Mouse (Mus musculus): ENCODE measurements around the gene Moap1. TPM values are rescaled to one million over a fixed set of nuclear protein-coding genes. Genes with fewer than 3 reads are reported as not detected.

Moap1 gene
- polyA plus RNA-seq, 2 experiments from 2014 or later = 4.6 to 9.5 TPM

DNA sequence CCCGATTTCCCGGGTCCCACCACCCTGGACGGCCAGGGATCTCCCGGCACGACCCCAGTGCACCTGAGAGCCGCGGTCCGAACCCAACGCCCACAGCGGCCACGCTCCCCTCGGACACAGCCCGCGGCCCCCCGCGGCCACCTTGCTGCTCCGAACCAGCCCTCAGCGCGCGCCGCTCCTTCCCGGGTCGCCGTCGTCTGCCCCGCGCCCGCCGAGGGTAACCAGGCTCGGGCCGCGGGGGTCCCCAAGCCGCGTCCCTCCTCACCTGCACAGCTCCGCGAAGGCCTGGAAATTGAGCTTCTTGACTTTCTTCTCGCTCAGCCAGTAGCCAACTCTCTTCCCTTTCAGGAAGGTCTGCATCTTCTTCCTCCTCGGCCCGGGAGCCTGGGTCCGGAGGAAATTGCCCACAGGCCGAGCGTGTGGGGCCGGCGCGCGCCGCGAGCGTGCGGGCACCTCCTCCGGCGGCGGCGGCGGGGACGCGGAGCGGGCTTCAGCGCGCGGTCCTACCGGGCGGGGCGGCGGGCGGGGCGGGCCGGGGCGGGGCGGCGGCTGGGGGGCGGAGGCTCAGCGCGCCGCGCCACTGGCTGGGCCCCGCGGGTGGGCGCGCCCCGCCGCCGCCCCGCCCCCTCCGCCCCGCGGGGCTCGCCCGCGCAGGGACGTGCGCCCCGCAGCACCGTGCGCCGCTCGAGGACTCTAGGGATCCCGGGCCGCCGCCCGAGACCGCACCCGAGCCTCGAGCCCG is 38.8 kb downstream of the Moap1 start, which contains the start of gene Itpk1:
Gene Itpk1, minus strand, starts transcription at position 474 of the 742 bp plus-strand sequence.
- ATAC-seq = peak; percentile 40

DNA sequence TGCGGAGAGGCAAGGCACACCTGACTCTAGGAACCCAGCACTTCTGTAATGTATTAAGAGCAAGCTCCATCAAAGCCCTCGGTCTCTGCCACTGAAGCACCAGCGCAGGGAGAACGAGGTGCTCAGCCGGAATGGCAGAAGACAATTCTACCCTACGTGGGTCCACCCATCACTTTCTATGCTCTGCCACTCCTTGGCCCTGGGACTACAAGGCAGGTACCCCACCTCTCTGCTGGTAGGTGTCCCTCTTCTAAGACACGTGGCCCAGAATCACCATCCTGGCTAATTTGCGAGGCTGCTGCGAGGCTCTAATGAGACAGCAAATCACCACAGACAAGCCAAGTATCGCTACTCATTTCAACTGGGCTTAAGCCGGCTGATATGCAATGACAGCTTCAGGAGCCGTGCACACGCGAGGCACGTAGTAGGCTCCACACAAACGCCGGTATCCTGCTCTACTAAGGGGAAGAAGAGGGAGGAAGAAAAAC is 39.5 kb downstream of the Moap1 start:
- peak; percentile 33 for ATAC-seq

DNA sequence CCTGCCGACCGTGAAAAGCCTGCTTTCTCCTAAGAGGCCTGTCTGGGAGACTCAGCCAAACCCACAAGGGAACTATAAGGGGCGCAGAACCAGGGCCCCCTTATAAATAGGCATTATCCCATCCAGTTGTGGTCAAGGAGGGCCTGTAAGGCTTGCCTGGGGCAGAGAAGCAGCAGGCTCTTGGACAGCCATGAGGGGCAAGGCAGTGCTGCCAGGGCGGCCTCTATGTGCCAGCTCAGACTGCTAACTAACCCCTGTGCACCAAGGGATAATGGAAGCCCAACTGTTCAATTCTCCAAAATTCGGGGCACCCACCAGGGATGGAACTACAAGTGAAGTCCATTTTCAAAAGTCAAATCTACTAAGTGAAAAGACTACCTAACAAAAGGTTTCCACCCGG is 40.0 kb downstream of the Moap1 start:
- no peak for ATAC-seq

DNA sequence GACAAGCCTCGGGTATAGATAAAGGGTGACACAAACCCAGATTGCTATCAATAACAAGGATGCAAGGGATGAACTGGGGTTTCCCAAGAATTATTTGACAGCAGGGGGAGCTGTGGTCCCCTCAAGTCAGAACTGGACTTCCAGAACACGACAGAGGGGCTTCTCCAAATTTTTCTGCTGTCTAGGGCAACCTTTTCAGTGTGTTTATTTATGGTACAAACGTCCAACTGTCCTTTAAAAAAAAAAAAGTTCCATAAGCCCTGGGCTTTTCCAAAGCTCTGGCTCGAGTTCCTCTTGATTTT is 40.4 kb downstream of the Moap1 start:
- ATAC-seq = no peak

DNA sequence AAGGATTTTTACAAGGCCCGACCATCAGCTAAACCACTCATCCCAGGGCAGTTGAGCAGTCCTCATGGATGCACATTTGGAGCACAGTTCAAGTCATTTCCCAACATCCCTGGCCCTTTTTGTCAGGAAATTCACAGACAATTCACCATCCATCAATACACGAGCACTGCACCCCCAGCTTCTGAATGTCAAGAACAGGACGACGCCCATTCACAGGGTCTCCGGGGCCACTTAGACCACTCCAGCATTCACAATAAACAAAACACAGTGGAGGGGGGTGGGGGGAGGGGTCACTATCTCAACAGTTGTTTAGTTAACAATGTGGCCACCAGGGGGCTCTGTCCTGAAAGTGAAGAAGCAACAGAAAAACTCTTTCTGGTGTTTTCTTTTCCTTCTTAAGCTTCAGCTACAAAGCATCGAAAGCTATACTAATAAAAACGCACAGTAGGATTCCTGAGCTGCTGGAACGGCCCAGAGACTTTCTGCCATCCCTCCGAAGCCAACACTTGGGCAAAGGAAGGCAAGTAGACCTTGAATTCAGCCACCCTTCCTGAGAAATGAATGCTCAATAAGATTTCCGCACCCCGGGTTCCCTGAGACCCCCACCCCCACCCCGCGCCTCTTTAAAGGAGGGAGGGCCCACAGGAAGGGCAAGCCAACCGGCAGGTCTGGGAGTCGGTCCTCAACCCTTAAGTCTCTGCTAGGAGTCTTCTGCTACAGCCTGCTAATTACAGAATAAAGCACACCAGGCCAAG is 40.9 kb downstream of the Moap1 start:
- ATAC-seq = peak; percentile 12

DNA sequence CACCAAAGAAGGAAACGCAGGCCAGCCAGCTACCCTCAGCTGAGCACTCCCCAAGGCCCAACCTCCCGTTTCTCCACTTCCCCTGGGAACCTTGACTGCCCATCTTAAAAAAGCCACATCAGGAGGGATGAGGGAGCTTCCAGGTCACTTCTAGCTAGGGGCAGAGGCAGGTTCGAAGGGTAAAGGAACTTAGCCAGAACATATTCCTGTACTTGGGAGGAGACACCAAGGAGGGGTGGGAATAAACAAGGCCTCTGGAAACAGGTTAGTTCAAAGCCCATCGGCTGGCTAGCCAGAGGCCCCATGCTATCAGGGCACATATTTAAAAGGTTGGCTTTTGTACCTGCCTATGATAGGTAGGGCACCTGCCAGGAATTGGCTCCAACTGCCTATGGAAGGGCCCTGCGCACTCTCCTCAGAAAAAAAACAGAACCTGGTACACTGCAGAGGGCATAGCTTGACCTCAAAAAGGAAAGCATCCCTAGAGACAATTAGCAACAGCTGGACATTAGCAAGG is 41.7 kb downstream of the Moap1 start:
- ATAC-seq = no peak

DNA sequence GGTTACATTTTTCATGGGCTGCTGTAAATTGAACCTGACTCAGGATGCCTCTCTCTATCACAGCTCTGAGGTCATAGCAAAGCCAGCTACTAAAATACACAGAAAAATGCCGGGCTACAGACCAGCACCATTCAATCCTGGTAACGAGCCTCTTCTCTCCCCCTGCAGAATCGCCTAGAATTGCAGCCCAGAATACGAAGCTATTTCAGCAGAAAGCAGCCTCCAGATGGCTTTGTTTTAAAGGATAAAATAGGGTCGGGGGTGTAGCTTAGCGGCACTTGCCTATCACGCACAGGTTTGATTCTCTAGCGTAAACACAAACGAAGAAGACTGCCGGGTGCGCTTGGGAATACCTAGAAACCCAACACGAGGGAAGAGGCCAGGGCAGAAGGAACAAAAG is 43.0 kb downstream of the Moap1 start:
- no peak for ATAC-seq

DNA sequence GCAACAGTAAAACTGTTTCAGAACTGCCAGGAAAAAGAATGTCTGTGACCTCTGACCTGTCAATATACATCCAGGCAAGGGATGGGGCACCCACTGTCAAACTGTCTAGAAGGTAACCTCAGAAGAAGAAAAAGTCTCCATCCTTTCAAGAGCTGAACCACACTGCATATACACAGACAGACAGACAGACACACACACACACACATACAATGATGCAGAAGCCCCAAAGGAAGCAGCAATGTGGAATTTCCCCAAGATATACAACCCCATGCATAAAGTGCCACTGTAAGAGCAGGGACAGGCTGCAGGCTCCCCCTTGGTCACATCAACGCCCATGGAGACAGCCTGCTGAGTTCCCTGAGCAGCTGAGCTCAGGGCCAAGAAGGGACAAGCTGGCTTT is 44.3 kb downstream of the Moap1 start:
- peak; percentile 32 for ATAC-seq

DNA sequence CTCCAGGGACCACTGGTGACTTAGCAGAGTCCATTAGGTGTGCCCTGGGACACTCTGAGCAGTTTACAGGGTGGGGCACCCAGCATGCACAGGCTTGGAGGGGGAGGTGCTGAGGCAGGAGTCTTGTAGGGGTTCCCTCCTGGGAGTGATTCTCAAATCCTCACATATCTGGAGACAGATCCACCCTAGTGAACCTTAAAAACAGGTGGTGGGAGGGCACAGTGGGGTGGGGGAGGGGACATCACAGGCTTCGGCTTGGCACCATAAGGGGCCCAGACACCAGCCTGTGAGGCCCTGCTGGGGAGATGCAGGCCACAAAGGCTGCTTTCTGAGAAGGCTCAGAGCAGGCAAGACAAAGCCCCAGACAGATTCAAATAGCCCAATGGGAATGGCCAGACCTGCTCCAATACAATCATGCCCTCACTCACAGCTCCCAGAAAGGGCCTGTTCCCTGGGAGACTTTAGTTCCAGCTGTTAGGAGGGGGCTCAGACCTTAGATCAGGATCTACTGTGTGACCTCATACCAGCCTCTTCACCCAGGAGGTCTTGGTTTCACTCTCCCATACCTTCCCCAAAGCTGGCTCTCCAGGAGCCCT is 45.3 kb downstream of the Moap1 start:
- ATAC-seq = no peak

DNA sequence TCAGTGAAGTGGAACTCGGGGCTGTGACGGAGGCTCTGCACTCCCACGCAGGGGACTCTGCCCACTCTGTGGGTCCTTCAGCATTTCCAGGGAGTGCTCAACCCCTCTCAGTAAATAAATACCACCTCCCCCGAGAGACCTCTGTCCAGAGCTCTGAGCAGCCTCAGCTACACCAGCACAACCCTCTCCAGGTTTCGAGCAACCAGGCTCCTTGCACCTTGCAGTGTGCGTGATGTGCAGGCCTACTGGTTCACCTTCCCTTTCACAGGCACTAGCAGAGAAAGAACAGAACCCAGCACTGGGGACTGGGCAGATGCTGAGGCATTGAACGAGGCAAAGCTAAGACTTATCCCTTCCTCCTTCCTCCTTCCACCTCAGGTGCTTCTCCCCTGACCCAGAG is 46.1 kb downstream of the Moap1 start:
- ATAC-seq = no peak

DNA sequence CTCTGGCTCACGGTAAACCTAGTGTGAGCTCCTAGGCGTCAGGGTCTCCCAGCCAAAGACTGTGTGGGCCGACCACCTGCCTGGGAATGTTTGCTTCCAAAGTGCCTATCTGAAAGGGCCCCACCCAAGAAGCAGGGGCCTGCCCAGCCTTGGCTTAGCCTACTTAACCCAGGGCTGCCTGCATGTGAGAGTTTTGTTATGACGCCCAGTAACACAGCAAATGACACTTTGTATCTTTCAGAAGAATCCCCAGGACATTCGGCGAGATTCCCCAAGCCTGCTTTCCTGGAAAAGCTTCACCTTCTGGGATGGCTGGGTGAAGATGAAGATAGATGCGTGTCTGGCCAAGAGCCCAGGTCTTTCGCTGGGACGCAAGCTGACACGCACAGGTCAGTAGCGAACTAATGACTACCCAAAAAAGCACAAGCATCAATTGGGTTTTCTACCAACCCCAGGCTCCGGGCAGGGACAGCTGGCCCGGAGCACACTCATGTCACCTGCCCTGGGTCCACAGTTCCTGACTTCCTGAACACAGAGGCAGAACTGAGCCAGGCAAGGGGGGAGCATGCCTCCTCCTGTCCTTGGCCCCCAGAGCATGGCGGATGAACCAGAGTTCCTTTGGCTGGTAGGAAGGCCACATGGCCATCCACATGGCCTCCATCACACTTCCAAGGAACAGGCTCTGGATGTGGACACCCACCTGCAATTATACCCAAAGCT is 46.7 kb downstream of the Moap1 start:
- no peak for ATAC-seq

DNA sequence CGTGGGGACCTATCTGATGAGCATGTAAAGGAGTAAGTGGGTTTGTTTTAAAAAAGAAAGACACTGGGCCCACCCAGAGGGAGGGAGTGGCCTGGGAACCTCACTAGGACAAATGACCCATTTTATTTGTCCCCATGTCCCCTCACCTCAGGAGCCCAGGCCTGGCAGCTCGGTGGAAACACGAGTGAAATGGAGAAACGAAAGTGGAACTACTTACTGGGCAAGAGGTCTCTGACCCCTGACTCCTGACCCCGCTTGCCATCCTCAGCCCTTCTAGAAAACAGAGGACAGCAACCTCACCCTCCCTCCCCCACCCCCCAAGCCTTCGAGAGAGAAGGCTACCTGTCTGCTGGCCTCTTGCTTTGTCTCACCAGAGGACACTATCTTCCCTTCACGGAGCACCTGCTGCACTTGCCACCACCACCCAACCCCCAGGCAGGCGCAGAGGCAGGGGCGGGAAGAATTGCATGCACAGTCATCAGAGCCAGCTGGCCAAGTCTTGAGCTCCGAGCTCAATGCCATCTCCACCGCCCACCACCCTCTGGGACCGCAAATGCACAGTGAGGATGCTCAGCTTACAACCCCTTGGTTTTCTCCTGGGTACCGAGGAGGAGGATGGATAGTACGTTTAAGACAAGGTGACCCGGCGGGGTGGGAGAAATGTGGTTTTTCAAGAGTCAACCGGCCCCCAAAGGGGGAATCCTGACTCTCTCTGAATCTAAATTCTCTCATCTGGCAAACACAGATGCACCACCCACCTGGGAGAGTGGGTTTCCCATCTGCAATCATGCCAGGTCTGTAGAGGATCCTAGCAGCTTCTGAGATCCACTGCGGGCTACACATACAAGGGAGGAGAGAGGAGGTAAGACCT is 47.9 kb downstream of the Moap1 start:
- ATAC-seq = peak; percentile 58

Other genes starting within 250 kb of the Moap1 start
- gene Chga, start 188.7 kb downstream of the Moap1 start, polyA plus RNA-seq (2017; shearing (Covaris generic)) = not detected
- 10 to 100 TPM; 16.3 to 20.8 TPM for gene Itpk1, start 38.7 kb downstream of the Moap1 start, polyA plus RNA-seq (2017; shearing (Covaris generic))
- 1 to 10 TPM; 9.7 TPM for gene Tmem251, start 101 bp upstream of the Moap1 start, polyA plus RNA-seq (2017; shearing (Covaris generic))
- gene Gm28051, start 14.1 kb upstream of the Moap1 start, polyA plus RNA-seq (2017; shearing (Covaris generic)) = not detected
- gene Gon7, start 14.1 kb upstream of the Moap1 start, polyA plus RNA-seq (2017; shearing (Covaris generic)) = 10 to 100 TPM; 27.3 to 32.2 TPM
- 10 to 100 TPM; 19.5 to 21.7 TPM for gene Ubr7, start 14.3 kb upstream of the Moap1 start, polyA plus RNA-seq (2017; shearing (Covaris generic))
- gene Gm20604, start 15.0 kb upstream of the Moap1 start, polyA plus RNA-seq (2017; shearing (Covaris generic)) = 1 to 10 TPM; 6.1 to 9.5 TPM
- 10 to 100 TPM; 11.5 to 11.9 TPM for gene Btbd7, start 134.8 kb upstream of the Moap1 start, polyA plus RNA-seq (2017; shearing (Covaris generic))
- gene Cox8c, start 155.7 kb upstream of the Moap1 start, polyA plus RNA-seq (2017; shearing (Covaris generic)) = not detected
- gene Unc79, start 205.2 kb upstream of the Moap1 start, polyA plus RNA-seq (2017; shearing (Covaris generic)) = under 1 TPM; 0.34 to 0.38 TPM